Mouse (Mus musculus) gastrocnemius, postnatal 36 days (tissue): Measurements from ENCODE around the gene Il11ra1. TPM values are rescaled to one million over a fixed set of nuclear protein-coding genes. Genes with fewer than 3 reads are reported as not detected.
A peak's percentile ranks its signal among the peaks of the same experiment; 100 is the strongest.
"Not testable (repeated sequence)": the region's sequence is repeated elsewhere in the genome, so short reads cannot be mapped to it uniquely, and the experiment has no call there.

Experiments
- DNase-seq, 2 experiments: peaks; one replicate each; pipeline ENCODE4 v3.0.0; 2022
- intact Hi-C: fragments of 180-260 bp; cut with DNase I; formaldehyde crosslinking; loops from one replicate; pipeline ENCODE4 v1.15.1; 2025
- total RNA-seq, 2 experiments: library from RNA; stranded (reverse); gene quantifications; 2 replicates each; pipeline ENCODE4 v1.2.3; 2021

Il11ra1 gene
- total RNA-seq, 2 experiments from 2014 or later = 30.8 to 41.2 TPM

DNA sequence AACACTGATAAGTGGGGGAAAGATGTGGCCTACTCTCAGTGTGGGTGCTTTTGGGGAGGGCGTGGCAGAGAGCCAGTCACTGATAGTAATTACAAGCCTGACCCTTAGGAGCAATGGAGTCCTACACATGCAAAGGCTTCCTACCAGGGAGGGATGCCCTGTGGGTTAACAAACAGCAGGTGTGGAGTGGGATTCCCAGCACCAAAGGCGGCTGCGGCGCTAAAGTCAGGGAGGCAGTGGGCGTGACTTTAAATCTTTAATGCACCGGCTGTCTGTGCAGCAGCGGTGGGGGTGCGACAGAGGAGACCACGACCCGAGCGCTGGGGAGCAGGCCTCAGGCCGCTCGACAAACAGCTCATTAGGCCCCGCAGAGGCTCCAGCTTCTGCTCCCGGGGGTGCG, 73.2 kb downstream of the Il11ra1 start:
- DNase-seq, intact Hi-C loops: not testable (repeated sequence)

DNA sequence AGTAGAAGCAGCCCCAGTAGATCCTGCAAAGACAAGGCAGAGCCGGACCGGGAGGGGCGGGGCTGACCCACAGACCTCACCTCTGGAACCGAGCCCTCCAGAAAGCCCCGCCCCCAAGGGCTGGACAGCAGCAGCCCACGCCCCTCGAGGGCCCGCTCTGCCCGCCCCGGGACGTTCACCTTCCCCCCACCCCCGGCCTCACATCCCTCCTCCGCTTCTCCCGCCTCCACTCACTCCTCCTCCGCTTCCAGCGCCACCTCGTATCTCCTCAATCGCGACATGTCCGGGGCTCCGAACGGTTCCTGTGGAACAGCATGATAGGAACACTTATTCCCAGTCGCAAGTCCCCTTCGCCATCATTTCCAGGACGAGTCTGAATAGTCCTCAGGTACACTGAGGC, 73.7 kb downstream of the Il11ra1 start:
- DNase-seq = peak; percentile 60 to 70
- intact Hi-C loops = not testable (repeated sequence)

DNA sequence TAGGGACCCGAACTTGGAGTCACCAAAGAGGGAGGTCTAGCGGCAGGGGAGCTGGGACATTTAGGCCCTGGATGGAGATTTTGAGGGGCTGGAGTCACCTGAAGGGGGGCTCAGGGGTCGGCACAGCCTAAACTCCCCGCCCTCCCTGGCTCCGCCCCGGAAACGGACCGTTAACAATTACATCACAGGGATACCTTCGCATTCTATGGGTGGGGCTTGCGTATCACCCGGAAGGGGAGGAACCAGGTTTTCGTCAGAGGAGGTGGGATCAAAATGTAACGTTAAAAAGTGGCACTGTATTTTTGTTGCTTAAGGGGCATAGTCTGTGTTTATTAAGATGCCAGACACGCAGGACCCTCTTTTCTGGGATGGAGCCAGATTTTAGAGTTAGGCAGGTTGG, 74.2 kb downstream of the Il11ra1 start, which contains the start of gene Ccl27a:
Gene Ccl27a (minus strand): TSS at position 246 of the 400 bp plus-strand sequence.
- intact Hi-C loops = not testable (repeated sequence)
- DNase-seq = peak; percentile 60 to 72

DNA sequence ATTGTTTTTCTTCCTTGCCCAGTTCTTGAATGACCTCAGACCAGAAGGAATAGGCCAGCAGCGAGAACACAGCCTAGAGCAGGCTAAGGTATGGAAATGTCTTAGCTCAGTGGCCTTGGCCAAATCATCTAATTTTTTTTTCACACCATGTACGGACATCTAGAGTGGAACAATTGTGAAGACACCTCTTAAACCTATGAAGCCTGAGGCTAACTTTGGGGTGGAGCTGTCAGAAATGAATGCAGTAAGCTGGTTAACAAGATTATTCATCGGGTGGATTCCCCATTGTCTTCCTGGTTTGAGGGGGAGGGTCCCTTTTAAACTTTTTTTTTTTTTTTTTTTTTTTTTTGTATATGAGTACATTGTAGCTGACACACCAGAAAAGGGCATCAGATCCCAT, 74.7 kb downstream of the Il11ra1 start:
- DNase-seq, intact Hi-C loops: not testable (repeated sequence)

DNA sequence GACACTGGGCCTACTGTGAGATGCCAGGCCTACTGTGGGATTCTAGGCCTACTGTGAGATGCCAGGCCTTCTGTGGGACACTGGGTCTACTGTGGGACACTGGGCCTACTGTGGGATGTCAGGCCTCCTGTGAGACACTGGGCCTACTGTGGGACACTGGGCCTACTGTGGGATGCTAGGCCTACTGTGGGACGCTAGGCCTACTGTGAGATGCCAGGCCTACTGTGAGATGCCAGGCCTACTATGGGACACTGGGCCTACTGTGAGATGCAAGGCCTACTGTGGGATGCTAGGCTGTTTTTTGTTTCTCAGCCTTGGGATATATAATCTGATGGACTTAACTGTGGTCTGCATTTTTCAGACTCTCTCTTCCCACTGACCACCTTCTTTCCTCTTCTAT, 76.1 kb downstream of the Il11ra1 start:
- intact Hi-C loops, DNase-seq: not testable (repeated sequence)

DNA sequence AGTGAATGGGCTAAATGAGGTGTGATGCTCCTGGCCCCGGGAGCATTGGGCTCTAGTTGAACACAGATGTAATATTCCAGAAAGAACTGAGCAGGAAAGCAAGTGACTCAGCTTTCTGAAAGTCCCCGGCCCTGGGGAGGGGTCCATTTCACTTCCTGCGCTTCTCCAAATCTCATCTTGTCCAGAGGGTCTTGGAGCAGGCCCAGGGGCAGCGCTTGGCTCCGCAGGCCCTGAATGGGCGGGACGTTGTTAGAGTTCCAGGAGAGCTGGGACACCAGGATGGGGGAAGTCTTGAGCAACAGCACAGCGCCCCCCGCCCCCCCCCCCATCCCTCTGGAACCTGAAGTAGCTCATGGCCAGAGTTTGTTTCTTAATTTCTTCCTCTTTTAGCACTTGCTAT, 81.5 kb downstream of the Il11ra1 start:
- DNase-seq = peak in 1 of 2 experiments; percentile 41
- intact Hi-C loops = not testable (repeated sequence)

DNA sequence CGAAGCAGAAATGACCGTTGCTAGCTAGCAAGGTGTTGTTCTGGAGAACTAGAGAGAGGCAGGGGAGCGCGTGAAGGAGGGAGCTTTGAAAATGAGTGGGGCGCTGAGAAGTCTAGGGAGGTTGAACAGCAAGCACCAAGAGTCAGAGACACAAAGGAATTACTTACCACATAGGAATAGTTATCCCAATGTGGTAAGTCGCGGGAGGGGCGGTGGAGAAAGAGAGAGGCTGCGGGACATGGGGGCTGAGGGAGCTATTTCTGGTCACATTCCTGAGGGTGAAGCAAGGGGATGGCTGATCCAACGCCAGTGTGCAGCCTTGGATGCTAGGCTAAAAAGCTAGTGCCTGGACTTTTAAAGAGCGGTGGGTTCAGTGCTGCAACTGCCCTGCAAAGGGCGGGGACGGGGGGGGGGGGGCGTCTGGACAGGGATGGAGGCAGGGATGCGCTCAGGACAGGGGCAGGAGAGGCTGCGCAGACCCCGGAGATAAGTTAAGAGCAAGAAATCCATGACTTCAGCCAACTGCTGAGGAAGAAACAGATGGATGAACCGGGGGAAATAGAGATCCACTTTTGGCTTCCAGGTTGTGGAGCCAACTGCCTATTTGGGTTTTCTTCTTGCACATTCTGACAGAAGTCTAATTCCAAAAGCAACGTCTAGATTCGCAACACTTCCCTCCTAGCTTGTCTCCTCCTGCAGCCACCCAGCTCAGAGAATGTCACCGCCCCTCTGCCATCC, 82.1 kb downstream of the Il11ra1 start:
- DNase-seq, intact Hi-C loops: not testable (repeated sequence)

DNA sequence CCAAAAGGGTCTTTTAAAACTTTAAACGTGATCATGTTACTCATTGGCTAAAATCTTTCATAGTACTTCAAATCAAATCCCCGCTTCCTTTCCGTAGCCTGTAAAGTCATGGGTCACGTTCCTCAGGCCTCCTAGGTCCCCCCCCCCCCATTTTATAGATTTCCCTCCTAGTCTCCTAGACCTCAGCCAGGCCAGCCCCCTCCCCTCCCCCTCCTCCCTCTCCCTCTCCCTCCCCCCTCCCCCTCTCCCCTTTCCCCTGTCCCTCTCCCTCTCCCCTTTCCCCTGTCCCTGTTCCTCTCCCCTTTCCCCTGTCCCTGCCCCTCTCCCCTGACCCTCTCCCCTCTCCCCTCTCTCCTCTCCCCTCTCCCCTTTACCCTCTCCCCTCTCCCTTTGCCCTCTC, 82.9 kb downstream of the Il11ra1 start:
- DNase-seq, intact Hi-C loops: not testable (repeated sequence)

DNA sequence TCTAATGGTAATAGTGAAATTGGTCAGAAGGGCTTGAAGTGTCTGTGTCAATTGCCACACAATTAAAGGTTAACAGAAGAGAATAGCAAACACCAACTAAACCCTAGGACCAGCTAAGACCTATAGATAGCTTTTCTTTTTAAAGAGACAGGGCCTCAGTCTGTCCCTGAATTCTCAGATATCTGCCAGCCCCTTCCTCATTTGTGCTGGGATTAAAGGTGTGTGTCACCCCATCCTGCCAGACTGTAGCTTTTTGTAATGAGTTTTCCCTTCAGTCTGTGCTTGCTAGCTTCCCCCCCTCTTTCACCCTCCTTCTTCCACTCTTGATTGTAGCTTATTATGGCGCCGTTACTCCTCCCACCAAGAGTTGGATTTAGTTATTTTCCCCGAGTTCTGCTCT, 83.4 kb downstream of the Il11ra1 start:
- DNase-seq, intact Hi-C loops: not testable (repeated sequence)

Other genes starting within 250 kb of the Il11ra1 start
- gene Kif24, start 235.1 kb upstream of the Il11ra1 start, total RNA-seq = under 1 TPM; 0.31 to 0.35 TPM
- 10 to 100 TPM; 21.9 to 22.4 TPM for gene Nudt2, start 234.8 kb upstream of the Il11ra1 start, total RNA-seq
- gene AI464131, start 196.9 kb upstream of the Il11ra1 start, total RNA-seq = 10 to 100 TPM; 66.0 to 66.5 TPM
- under 1 TPM in 1 of 2 experiments, not detected in 1; 0.37 TPM for gene 1110017D15Rik, start 182.7 kb upstream of the Il11ra1 start, total RNA-seq
- 10 to 100 TPM; 19.3 to 20.4 TPM for gene Fam219a, start 130.5 kb upstream of the Il11ra1 start, total RNA-seq
- gene Dnaic1, start 130.2 kb upstream of the Il11ra1 start, total RNA-seq = not detected
- 10 to 100 TPM; 10.3 to 10.9 TPM for gene Enho, start 59.7 kb upstream of the Il11ra1 start, total RNA-seq
- gene Cntfr, start 2.9 kb upstream of the Il11ra1 start, total RNA-seq = 10 to 100 TPM; 24.8 to 31.1 TPM
- gene Rpp25l, start 13.5 kb downstream of the Il11ra1 start, total RNA-seq = 10 to 100 TPM; 46.8 to 50.0 TPM
- gene Dctn3, start 23.2 kb downstream of the Il11ra1 start, total RNA-seq = 10 to 100 TPM; 40.9 to 41.9 TPM
- gene Arid3c, start 31.2 kb downstream of the Il11ra1 start, total RNA-seq = not detected
- gene Galt, start 55.2 kb downstream of the Il11ra1 start, total RNA-seq = 10 to 100 TPM; 27.5 to 36.7 TPM
- gene Sigmar1, start 56.2 kb downstream of the Il11ra1 start, total RNA-seq = 1 to 10 TPM; 7.2 to 8.8 TPM
- 10 to 100 TPM; 18.5 to 19.1 TPM for gene Ccl27a, start 74.3 kb downstream of the Il11ra1 start, total RNA-seq
- gene Gm21541, start 203.6 kb downstream of the Il11ra1 start, total RNA-seq = not detected
- gene Gm20878, start 241.6 kb downstream of the Il11ra1 start, total RNA-seq = not detected